Mouse (Mus musculus) kidney, postnatal 10 days (tissue): ENCODE measurements at regions not wholly inside any gene's neighbourhood (a gene's known extent, or its start where the extent isn't known, plus 50 kb on each side); places are given as distances from the start of the nearest gene placed in this dataset.
A peak's percentile ranks its signal among the peaks of the same experiment; 100 is the strongest.

ENCODE experiments used
- DNase-seq: peaks from one replicate; pipeline ENCODE4 v3.0.0; 2021; ENCODE audit warnings: mixed read lengths

- DNase-seq = no peak
Measured at GRCm38 (mm10) chr2:46358225-46358624, 1241.0 kb upstream of the Zeb2 start.

- no peak for DNase-seq
Measured at GRCm38 (mm10) chr2:46356651-46357050, 1239.5 kb upstream of the Zeb2 start.

GRCm38 (mm10) chr2:46340694-46341093 lies 1223.5 kb upstream of the Zeb2 start:
- DNase-seq = no peak

- no peak for DNase-seq
Measured at GRCm38 (mm10) chr2:46316666-46317065, 1199.5 kb upstream of the Zeb2 start.

GRCm38 (mm10) chr2:46315243-46315642 lies 1198.0 kb upstream of the Zeb2 start:
- DNase-seq = no peak

- DNase-seq = no peak
Measured at GRCm38 (mm10) chr2:46307582-46308153, 1190.5 kb upstream of the Zeb2 start.

GRCm38 (mm10) chr2:46302627-46303026 lies 1185.4 kb upstream of the Zeb2 start:
- DNase-seq = no peak

- DNase-seq = no peak
Measured at GRCm38 (mm10) chr2:46297274-46297843, 1180.2 kb upstream of the Zeb2 start.

GRCm38 (mm10) chr2:46283929-46284598 lies 1166.9 kb upstream of the Zeb2 start:
- DNase-seq = no peak

GRCm38 (mm10) chr2:46280822-46281221 lies 1163.6 kb upstream of the Zeb2 start:
- no peak for DNase-seq

- no peak for DNase-seq
Measured at GRCm38 (mm10) chr2:46261618-46262017, 1144.4 kb upstream of the Zeb2 start.

GRCm38 (mm10) chr2:46251562-46251961 lies 1134.4 kb upstream of the Zeb2 start:
- no peak for DNase-seq

GRCm38 (mm10) chr2:46245717-46246116 lies 1128.5 kb upstream of the Zeb2 start:
- no peak for DNase-seq

GRCm38 (mm10) chr2:46244697-46245096 lies 1127.5 kb upstream of the Zeb2 start:
- DNase-seq = no peak

- no peak for DNase-seq
Measured at GRCm38 (mm10) chr2:46242806-46243205, 1125.6 kb upstream of the Zeb2 start.

GRCm38 (mm10) chr2:46239874-46240273 lies 1122.7 kb upstream of the Zeb2 start:
- DNase-seq = no peak

- DNase-seq = no peak
Measured at GRCm38 (mm10) chr2:46230791-46231450, 1113.7 kb upstream of the Zeb2 start.

GRCm38 (mm10) chr2:46218336-46218957 lies 1101.3 kb upstream of the Zeb2 start:
- DNase-seq = peak; percentile 5

- no peak for DNase-seq
Measured at GRCm38 (mm10) chr2:46199341-46199740, 1082.1 kb upstream of the Zeb2 start.

GRCm38 (mm10) chr2:46187265-46187888 lies 1070.2 kb upstream of the Zeb2 start:
- no peak for DNase-seq

- DNase-seq = no peak
Measured at GRCm38 (mm10) chr2:46183241-46183640, 1066.0 kb upstream of the Zeb2 start.

GRCm38 (mm10) chr2:46179741-46180140 lies 1062.5 kb upstream of the Zeb2 start:
- no peak for DNase-seq

- no peak for DNase-seq
Measured at GRCm38 (mm10) chr2:46168488-46168887, 1051.3 kb upstream of the Zeb2 start.
